Mouse (Mus musculus) G1E (cell line): Measurements from ENCODE around the gene Casq1. TPM values are rescaled to one million over a fixed set of nuclear protein-coding genes. Genes with fewer than 3 reads are reported as not detected.

Experiments
- ATAC-seq: 2 replicates; pipeline ENCODE4 v1.8.0; 2016; ENCODE audit warnings: mild to moderate bottlenecking; ENCODE audit not compliant: insufficient number of reproducible peaks, poor library complexity, low FRiP score, severe bottlenecking; ENCODE audit errors: extremely low read depth
- DNase-seq: peaks from one replicate; pipeline ENCODE4 v3.0.0; 2012; ENCODE audit warnings: low spot score
- H3K27me3 ChIP-seq: 2 replicates; pipeline ENCODE4 v1.6.1; 2012; ENCODE audit warnings: mild to moderate bottlenecking, low read length, inconsistent platforms; ENCODE audit not compliant: insufficient read depth
- H3K36me3 ChIP-seq: replicated peaks from 2 replicates; pipeline ENCODE3; 2012; ENCODE audit warnings: mild to moderate bottlenecking, inconsistent platforms
- H3K4me1 ChIP-seq: 2 replicates; pipeline ENCODE4 v1.6.1; 2012; ENCODE audit warnings: low read depth, low read length, inconsistent platforms, mixed read lengths; ENCODE audit not compliant: insufficient read depth
- H3K4me3 ChIP-seq: 2 replicates; pipeline ENCODE4 v1.5.1; 2012; ENCODE audit warnings: low read depth, mild to moderate bottlenecking, inconsistent platforms, low read length, moderate library complexity, mixed read lengths
- H3K9me3 ChIP-seq: replicated peaks from 2 replicates; pipeline ENCODE4 v1.6.1; 2012; ENCODE audit warnings: inconsistent platforms
- CTCF ChIP-seq: IDR thresholded peaks from 2 replicates; pipeline ENCODE4 v1.5.1; 2012; ENCODE audit warnings: low read depth, low read length, inconsistent platforms, mixed read lengths
- GATA1 ChIP-seq: IDR thresholded peaks from 2 replicates; pipeline ENCODE4 v1.6.1; 2012; ENCODE audit warnings: borderline replicate concordance, low read length, inconsistent platforms, mixed read lengths
- GATA2 ChIP-seq: IDR thresholded peaks from 2 replicates; pipeline ENCODE4 v1.6.1; 2012; ENCODE audit warnings: low read depth, low read length, inconsistent platforms, borderline replicate concordance
- POLR2AphosphoS5 ChIP-seq: IDR thresholded peaks from 2 replicates; pipeline ENCODE4 v1.6.1; 2012; ENCODE audit warnings: low read depth, low read length, inconsistent platforms; ENCODE audit not compliant: insufficient replicate concordance
- TAL1 ChIP-seq: conservative IDR thresholded peaks from 2 replicates; pipeline ENCODE4 v1.6.1; 2012; ENCODE audit warnings: low read depth, low read length, inconsistent platforms, mixed read lengths
- polyA plus RNA-seq: library from polyadenylated mRNA; stranded (reverse); fragments of >175 nt; gene quantifications from 2 replicates; pipeline ENCODE4 v1.2.3, GENCODE M21; 2012
- total RNA-seq, 2 experiments: library from RNA; stranded (forward) in 1 of 2; stranded (reverse) in 1 of 2; fragments of 200-1000 nt in 1 of 2; fragments of >200 nt in 1 of 2; fragmentation: Nextera tagmentation in 1 of 2; gene quantifications; 2 replicates each; pipeline ENCODE4 v1.2.3; 2014 to 2017

The Casq1 gene
- total and polyA plus RNA-seq, 3 experiments: not detected

GRCm38 (mm10) chr1:172220414-172220813 is 746 bp upstream of the Casq1 start:
- Histone ChIP-seq H3K9me3 (no peaks in the 10 kb centered on the region), H3K4me1 (peaks cover 15% of the 10 kb centered on the region)

GRCm38 (mm10) chr1:172218164-172218910 is 1.3 kb downstream of the Casq1 start:
- Histone ChIP-seq H3K4me1 (peaks cover 15% of the 10 kb centered on the region), H3K36me3 (no peaks in the 10 kb centered on the region), H3K9me3 (no peaks in the 10 kb centered on the region), H3K4me3 (no peak overlapping the region), H3K27me3 (peaks cover 25% of the 10 kb centered on the region)
- ATAC-seq (no peak), DNase-seq (no peak)
- TF ChIP-seq CTCF (no peak), GATA2 (no peak), TAL1 (no peak), GATA1 (no peak), POLR2AphosphoS5 (no peak)

More at GRCm38 (mm10) chr1:172220414-172220813, 746 bp upstream of the Casq1 start:
- H3K36me3 ChIP-seq: no peaks in the 10 kb centered on the region
- no peak for DNase-seq
- no peak overlapping the region for H3K4me3 ChIP-seq
- peaks cover 29% of the 10 kb centered on the region for H3K27me3 ChIP-seq
- ATAC-seq: no peak
- TF ChIP-seq TAL1: no peak
- TF ChIP-seq GATA2: no peak
- TF ChIP-seq GATA1: no peak
- TF ChIP-seq POLR2AphosphoS5: no peak
- TF ChIP-seq CTCF: no peak

DNA sequence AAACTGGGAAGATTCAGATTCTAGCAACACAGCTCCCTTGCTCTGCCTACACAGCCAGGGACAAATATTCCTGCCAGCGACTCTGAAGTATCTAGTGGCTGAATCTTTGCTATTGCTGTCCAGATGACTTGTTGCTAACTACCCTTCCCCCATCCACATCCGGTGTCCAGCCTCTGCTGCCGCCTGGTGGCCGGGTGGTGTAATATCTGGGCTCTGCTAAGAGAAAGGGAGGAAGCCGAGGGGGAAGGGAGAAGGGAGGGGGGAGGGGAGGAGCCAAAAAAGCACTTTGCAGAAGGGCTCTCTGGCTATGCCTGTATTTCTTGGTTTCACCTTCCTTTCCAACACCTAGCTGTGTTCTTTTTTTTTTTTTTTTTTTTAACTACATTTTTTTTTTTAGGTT is 2.5 kb downstream of the Casq1 start:
- no peak overlapping the region; the same call in 1 of the 2 replicates for H3K4me3 ChIP-seq
- DNase-seq (peak; percentile 81), ATAC-seq (peak; percentile 94)
- TF ChIP-seq GATA2 (no peak), CTCF (peak; percentile 76)
- peaks cover 19% of the 10 kb centered on the region for H3K4me1 ChIP-seq
- H3K36me3 ChIP-seq: no peaks in the 10 kb centered on the region
- no peaks in the 10 kb centered on the region for H3K9me3 ChIP-seq
- H3K27me3 ChIP-seq: peaks cover 35% of the 10 kb centered on the region

- peaks cover 21% of the 10 kb centered on the region for H3K4me1 ChIP-seq
- DNase-seq (no peak), ATAC-seq (no peak)
- no peak overlapping the region for H3K4me3 ChIP-seq
- H3K27me3 ChIP-seq: peaks cover 38% of the 10 kb centered on the region
- H3K36me3 ChIP-seq: no peaks in the 10 kb centered on the region
- no peaks in the 10 kb centered on the region for H3K9me3 ChIP-seq
- no peak for TF ChIP-seq GATA1
Observed at GRCm38 (mm10) chr1:172214748-172215147, 4.9 kb downstream of the Casq1 start.

DNA sequence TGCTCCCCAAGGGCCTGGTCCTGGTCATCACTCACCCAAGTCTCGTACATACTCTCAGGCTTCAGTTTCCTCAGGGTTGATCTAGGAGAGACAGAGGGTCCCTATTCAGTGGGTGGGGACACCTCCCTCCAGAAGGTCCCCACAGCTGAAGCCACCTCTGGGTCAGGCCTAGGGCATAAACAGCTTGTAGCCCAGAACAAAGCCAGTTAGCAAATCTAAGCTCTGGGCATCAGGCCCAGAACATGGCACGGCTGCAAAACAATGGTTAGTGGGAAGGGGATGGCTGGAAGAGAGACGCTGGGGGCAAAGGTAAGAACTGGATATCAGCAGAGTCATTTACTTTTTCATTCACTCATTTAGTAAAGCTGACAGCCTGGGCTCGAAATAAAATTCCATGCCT is 5.9 kb downstream of the Casq1 start:
- Histone ChIP-seq H3K9me3 (no peaks in the 10 kb centered on the region), H3K4me1 (peaks cover 21% of the 10 kb centered on the region), H3K36me3 (no peaks in the 10 kb centered on the region), H3K4me3 (no peak overlapping the region), H3K27me3 (peaks cover 33% of the 10 kb centered on the region)
- TF ChIP-seq GATA1 (no peak), GATA2 (no peak), TAL1 (no peak), POLR2AphosphoS5 (no peak), CTCF (no peak)
- no peak for DNase-seq
- ATAC-seq: no peak

- TF ChIP-seq POLR2AphosphoS5 (no peak), CTCF (no peak), TAL1 (no peak), GATA2 (no peak), GATA1 (no peak)
- ATAC-seq (no peak), DNase-seq (no peak)
- Histone ChIP-seq H3K27me3 (peaks cover 33% of the 10 kb centered on the region), H3K9me3 (no peaks in the 10 kb centered on the region), H3K4me3 (no peak overlapping the region), H3K4me1 (peaks cover 19% of the 10 kb centered on the region), H3K36me3 (no peaks in the 10 kb centered on the region)
Observed at GRCm38 (mm10) chr1:172212776-172213175, 6.9 kb downstream of the Casq1 start.

DNA sequence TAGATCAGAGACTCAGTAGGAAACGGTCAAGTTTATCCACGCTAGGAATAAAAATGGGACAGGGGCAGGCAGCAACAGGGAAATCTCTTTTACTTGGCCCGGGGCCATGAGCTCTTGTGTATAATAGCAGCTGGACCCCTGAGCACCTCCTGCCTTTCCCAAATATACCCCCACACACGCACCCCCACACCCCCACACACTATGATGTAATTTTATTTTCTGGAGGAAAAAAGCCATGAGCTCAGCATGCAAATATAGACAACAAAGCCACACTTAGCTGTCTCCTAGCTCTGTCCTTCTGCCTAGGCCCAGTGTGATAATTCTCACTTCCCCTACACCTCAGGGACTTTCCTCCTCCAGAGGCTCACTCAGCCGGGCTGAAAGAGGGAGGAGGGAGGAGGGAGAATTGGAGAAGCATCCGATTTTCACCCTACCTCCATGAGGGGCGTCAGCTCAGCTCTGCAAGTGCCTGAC is 12.5 kb downstream of the Casq1 start:
- TF ChIP-seq TAL1 (no peak), GATA2 (no peak), CTCF (no peak)
- peaks cover 28% of the 10 kb centered on the region for H3K4me1 ChIP-seq
- H3K9me3 ChIP-seq: no peaks in the 10 kb centered on the region
- DNase-seq: no peak
- ATAC-seq: no peak
- H3K4me3 ChIP-seq: no peak overlapping the region
- peaks cover 14% of the 10 kb centered on the region for H3K27me3 ChIP-seq
- H3K36me3 ChIP-seq: peaks cover 31% of the 10 kb centered on the region
